Mouse (Mus musculus): ENCODE data around the gene Stk24.
"Not testable (repeated sequence)": the region's sequence is repeated elsewhere in the genome, so short reads cannot be mapped to it uniquely, and the experiment has no call there.

Gene Stk24

GRCm38 (mm10) chr14:121379827-121380145 is at the start of gene Stk24:
Gene Stk24 (minus strand): TSS chr14:121380011.
- DNase-seq (ENCODE audit: low read depth) = no peak

GRCm38 (mm10) chr14:121428148-121428547 is 48.3 kb upstream of the Stk24 start:
- no peak for DNase-seq (ENCODE audit: low read depth)

GRCm38 (mm10) chr14:121426743-121427142 is 46.9 kb upstream of the Stk24 start:
- no peak for DNase-seq (ENCODE audit: low read depth)

GRCm38 (mm10) chr14:121425004-121425793 is 45.4 kb upstream of the Stk24 start:
- DNase-seq (ENCODE audit: low read depth) = no peak

GRCm38 (mm10) chr14:121423341-121423751 is 43.5 kb upstream of the Stk24 start:
- DNase-seq (ENCODE audit: low read depth) = no peak

DNA sequence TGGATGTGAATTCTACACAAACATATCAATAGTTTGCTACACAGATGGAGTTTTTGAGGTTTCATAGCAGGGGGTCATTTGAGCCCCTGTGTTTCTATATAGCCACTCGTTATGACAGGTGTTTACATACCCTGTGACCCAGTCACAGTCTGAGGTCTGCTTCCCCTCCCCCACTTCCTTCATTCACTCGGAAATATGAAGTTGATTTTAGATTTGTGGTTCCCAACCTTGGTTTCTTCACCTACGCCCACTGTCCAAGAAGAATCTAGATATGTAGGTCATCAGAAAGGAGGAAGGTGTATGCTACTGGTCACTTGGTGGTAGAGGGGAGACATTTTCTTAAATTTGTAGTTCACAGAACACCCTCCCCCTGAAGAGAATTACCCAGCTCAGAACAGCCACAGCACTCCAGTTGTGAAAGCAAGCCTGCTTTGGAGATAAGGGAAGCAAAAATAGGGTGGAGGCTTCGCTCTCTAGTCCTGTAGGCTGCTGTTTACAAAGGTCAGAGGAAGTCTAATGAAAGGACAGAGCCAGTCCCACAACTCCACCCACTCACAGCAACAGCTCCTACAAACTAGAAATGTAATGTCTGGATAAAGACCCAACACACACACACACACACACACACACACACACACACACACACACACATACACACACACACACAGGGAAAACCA is 43.0 kb upstream of the Stk24 start:
- no peak for DNase-seq (ENCODE audit: low read depth)

- no peak for DNase-seq (ENCODE audit: low read depth)
These were observed 42.2 kb upstream of the Stk24 start for GRCm38 (mm10) chr14:121422000-121422399.

DNA sequence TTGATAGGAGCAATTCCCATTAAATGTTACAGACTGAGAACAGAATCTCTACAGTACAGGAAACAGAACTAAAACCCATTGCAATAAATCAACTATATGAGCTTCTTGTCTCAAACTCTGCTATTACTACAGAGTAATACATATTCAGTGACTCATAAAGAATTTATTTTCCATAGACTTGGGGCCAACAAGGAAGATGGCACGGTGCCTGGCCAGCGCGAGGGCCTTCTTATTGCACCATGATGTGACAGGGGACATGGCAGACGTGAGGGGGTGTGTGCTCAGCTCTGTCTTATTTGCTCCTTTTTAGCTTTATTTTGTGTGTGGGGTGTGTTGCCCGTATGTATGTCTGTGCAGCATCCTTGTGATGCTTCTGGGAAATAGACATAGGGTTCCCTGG is 37.8 kb upstream of the Stk24 start:
- peak; percentile 61 for DNase-seq (ENCODE audit: low read depth)

- DNase-seq (ENCODE audit: low read depth) = no peak
These were observed 37.0 kb upstream of the Stk24 start for GRCm38 (mm10) chr14:121416626-121417319.

- DNase-seq (ENCODE audit: low read depth) = no peak
These were observed 34.9 kb upstream of the Stk24 start for GRCm38 (mm10) chr14:121414635-121415241.

GRCm38 (mm10) chr14:121413726-121414125 is 33.9 kb upstream of the Stk24 start:
- not testable (repeated sequence) for DNase-seq (ENCODE audit: low read depth)

DNA sequence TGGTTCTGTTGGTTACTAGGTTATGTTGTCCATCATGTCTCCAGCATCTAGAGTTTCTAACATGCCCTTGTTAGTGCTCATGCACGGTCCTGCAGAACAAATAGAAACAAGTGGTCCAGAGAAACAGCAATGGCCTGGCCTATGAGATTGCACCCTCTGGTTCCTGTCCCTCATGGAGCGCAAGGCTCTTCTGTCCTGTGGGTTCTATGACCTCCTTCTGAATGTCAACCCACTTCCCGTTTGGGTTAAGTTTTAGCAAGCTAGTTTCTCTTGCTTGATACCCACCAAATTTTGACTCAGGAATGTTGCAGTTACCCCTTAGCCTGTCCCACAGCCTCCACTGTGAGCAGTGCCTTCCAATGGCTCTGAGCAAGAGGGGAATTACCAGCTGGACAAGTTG is 29.1 kb upstream of the Stk24 start:
- DNase-seq (ENCODE audit: low read depth) = no peak

DNA sequence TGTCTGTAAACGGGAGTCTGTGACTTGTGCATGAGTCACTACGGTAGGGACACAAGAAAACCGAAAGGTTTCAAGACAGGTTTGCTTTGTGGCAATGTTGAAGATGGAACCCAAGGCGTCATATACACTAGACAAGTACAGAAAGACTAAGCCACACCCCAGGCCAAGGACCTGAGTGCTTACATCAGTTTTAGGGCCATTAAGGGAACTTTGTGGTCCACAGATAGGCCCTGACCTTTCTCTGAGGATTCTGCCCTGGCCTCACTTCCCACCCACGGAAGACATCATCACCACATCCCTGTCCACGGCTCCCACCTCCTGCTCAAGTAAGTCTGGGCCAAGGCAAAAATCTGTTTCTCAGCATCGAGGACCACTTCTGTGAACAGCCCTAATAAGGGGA is 27.1 kb upstream of the Stk24 start:
- DNase-seq (ENCODE audit: low read depth) = no peak

DNA sequence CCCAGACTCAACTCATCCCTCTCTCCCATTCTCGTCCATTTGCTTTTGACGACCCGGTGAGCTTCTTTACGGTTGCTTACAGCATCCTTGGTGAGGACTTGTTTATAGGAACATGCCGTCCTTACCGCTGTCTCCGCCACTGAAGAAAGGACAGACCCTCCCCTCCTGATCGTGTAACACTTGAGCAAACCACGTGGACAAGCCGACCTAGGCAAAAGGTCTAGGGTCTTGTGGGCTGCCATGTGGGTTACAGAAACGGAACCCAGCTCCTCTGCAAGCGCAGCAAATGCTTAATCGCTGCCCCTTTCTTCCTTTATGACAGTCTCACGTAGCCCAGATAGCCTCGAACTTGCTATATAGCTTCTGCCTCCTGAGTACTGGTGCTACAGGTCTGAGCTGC is 25.7 kb upstream of the Stk24 start:
- DNase-seq (ENCODE audit: low read depth) = no peak

GRCm38 (mm10) chr14:121405120-121405519 is 25.3 kb upstream of the Stk24 start:
- no peak for DNase-seq (ENCODE audit: low read depth)

GRCm38 (mm10) chr14:121399676-121400075 is 19.9 kb upstream of the Stk24 start:
- DNase-seq (ENCODE audit: low read depth) = no peak

DNA sequence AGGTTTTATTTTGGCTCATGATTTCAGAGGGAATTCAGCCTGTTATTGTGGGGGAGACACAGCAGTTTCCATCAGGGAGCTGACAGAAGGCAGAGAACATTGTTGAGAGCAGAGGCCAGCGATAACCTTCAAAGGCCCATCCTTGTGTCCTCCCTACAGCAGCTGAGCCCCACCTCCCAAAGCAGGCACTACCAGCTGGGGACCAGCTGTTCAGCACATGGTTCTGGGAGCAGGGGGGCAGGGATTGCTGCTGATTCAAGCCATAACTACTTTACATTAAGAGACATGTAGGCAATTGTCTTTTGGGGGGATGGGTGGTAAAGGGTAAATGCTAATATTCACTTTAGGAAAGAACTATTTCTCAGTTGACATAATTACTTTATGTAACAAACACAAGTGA is 17.7 kb upstream of the Stk24 start:
- no peak for DNase-seq (ENCODE audit: low read depth)

DNA sequence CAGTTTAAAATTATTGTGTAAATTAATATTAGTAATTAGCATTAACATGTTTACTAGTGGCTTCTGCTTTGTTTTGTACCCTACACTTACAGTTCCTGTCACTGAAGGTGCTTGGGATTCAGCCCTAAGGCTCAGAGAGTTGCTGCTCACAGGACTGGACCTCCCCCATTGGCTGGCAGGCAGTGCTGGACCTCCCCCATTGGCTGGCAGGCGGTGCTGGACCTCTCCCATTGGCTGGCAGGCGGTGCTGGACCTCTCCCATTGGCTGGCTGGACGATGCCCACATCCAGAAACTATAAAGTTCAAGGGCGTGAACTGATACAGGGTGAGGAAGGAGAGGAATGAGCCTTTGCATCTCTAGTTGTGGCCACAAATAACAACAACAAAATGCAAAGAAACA is 15.3 kb upstream of the Stk24 start:
- DNase-seq (ENCODE audit: low read depth) = no peak

DNA sequence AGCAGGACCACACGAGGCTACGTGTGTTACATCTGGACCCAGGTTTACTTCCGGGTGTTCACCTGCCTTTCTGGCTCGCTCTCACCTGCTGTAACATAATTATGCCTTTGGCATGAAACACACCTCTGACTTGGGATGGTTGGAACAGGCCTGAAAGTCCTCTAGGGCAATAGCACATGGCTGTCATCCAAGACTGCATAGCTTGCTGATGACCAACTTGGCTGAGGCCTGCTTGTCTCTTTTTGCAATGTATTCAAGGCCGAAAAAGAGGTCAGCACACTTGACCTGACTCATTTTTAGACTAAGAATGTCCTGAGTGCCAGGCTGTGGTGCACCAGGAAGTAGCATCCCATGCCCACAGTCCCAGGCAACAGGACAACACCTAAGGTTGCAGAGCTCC is 12.1 kb upstream of the Stk24 start:
- DNase-seq (ENCODE audit: low read depth) = peak; percentile 70

DNA sequence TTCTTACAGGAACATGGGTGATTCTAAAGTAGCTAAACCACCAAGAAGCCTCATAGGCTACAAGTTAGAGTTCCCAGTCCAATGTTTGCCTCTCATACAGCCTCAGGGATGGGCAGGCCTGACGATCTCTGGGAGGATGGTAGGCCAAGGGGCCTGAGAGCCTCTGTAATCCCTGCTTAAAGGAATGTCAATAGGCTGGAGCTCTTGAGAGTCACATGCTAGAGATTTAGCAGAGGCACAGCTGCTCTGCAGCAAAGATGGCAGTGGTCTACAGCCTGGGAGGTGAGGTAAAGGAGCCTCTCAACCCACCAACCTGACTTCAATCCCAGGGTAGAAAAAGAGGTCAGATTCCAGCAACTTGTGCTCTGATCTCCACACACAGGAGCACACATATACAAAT is 7.9 kb upstream of the Stk24 start:
- no peak for DNase-seq (ENCODE audit: low read depth)

- peak; percentile 58 for DNase-seq (ENCODE audit: low read depth)
These were observed 5.6 kb upstream of the Stk24 start for GRCm38 (mm10) chr14:121385440-121385839.

DNA sequence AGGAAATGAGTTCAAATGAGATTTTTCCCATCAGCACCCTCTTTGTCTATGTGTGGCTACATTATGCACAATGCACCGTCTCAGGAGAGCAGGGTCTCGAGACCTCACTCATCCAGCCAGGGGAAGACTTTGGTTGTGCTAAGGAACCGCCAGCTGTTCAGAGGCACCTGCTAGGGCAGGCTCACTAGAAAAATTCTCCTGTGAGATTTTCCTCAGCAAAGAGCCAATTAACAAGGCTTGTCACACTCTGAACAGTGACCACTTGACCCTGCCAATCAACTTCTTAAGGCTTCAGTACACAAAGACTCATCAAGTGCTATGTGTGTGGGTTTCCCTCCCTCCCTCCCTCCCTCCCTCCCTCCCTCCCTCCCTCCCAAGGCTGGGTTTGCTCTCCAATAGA is 4.0 kb upstream of the Stk24 start:
- no peak for DNase-seq (ENCODE audit: low read depth)
